Mouse (Mus musculus): ENCODE data around the gene Gsta3. TPM values are rescaled to one million over a fixed set of nuclear protein-coding genes. Genes with fewer than 3 reads are reported as not detected.

Gene Gsta3
- polyA plus RNA-seq, 1 experiment from 2014 or later, result 0.40 TPM

GRCm38 (mm10) chr1:21241096-21241495 lies 707 bp downstream of the Gsta3 start:
- DNase-seq (ENCODE audit: extremely low spot score, low spot score), result no peak
- Histone ChIP-seq H3K27me3 (ENCODE audit: poor library complexity, severe bottlenecking) (no peaks in the 10 kb centered on the region), H3K4me3 (no peak overlapping the region), H3K36me3 (replicated peaks) (no peaks in the 10 kb centered on the region), H3K9me3 (no peaks in the 10 kb centered on the region), H3K4me1 (no peaks in the 10 kb centered on the region), H3K27ac (no peak overlapping the region)
- 82% methylated on average over 1 of the region's 1 CpGs for WGBS

- H3K27ac ChIP-seq, result no peak overlapping the region
- H3K4me1 ChIP-seq, result no peaks in the 10 kb centered on the region
- 79% methylated on average over 4 of the region's 4 CpGs for WGBS
- H3K36me3 ChIP-seq (replicated peaks), result no peaks in the 10 kb centered on the region
- no peaks in the 10 kb centered on the region for H3K9me3 ChIP-seq
- no peaks in the 10 kb centered on the region for H3K27me3 ChIP-seq (ENCODE audit: poor library complexity, severe bottlenecking)
- H3K4me3 ChIP-seq, result no peak overlapping the region
- no peak for DNase-seq (ENCODE audit: extremely low spot score, low spot score)
Measured at GRCm38 (mm10) chr1:21244290-21244960, 4.0 kb downstream of the Gsta3 start.

GRCm38 (mm10) chr1:21246136-21246535 lies 5.7 kb downstream of the Gsta3 start:
- Histone ChIP-seq H3K27ac (no peak overlapping the region), H3K4me1 (no peaks in the 10 kb centered on the region), H3K36me3 (replicated peaks) (no peaks in the 10 kb centered on the region), H3K27me3 (ENCODE audit: poor library complexity, severe bottlenecking) (no peaks in the 10 kb centered on the region), H3K4me3 (no peak overlapping the region), H3K9me3 (no peaks in the 10 kb centered on the region)
- DNase-seq (ENCODE audit: extremely low spot score, low spot score), result no peak
- 88% methylated on average over 3 of the region's 3 CpGs for WGBS

- Histone ChIP-seq H3K4me1 (0 out of 2 replicates have a peak, but pooled peaks cover 9% of the 10 kb centered on the region), H3K36me3 (replicated peaks) (no peaks in the 10 kb centered on the region), H3K4me3 (no peak overlapping the region), H3K9me3 (no peaks in the 10 kb centered on the region), H3K27ac (no peak overlapping the region), H3K27me3 (ENCODE audit: poor library complexity, severe bottlenecking) (no peaks in the 10 kb centered on the region)
- DNase-seq (ENCODE audit: extremely low spot score, low spot score), result no peak
Measured at GRCm38 (mm10) chr1:21247896-21248295, 7.5 kb downstream of the Gsta3 start.

- no peak for DNase-seq (ENCODE audit: extremely low spot score, low spot score)
- Histone ChIP-seq H3K27ac (no peak overlapping the region), H3K27me3 (ENCODE audit: poor library complexity, severe bottlenecking) (no peaks in the 10 kb centered on the region), H3K36me3 (replicated peaks) (no peaks in the 10 kb centered on the region), H3K4me3 (no peak overlapping the region), H3K4me1 (0 out of 2 replicates have a peak, but pooled peaks cover 9% of the 10 kb centered on the region), H3K9me3 (no peaks in the 10 kb centered on the region)
- 89% methylated on average over 9 of the region's 9 CpGs for WGBS
Measured at GRCm38 (mm10) chr1:21248560-21249390, 8.4 kb downstream of the Gsta3 start.

GRCm38 (mm10) chr1:21251661-21252060 lies 11.3 kb downstream of the Gsta3 start:
- no peaks in the 10 kb centered on the region for H3K36me3 ChIP-seq (replicated peaks)
- H3K27ac ChIP-seq, result no peak overlapping the region
- no peak overlapping the region for H3K4me3 ChIP-seq
- WGBS, result 76% methylated on average over 6 of the region's 6 CpGs
- peaks cover 14% of the 10 kb centered on the region; the same call in 1 of the 2 replicates for H3K4me1 ChIP-seq
- H3K27me3 ChIP-seq (ENCODE audit: poor library complexity, severe bottlenecking), result no peaks in the 10 kb centered on the region
- no peak for DNase-seq (ENCODE audit: extremely low spot score, low spot score)
- H3K9me3 ChIP-seq, result no peaks in the 10 kb centered on the region

GRCm38 (mm10) chr1:21252566-21253302 lies 12.3 kb downstream of the Gsta3 start:
- peaks cover 14% of the 10 kb centered on the region; the same call in 1 of the 2 replicates for H3K4me1 ChIP-seq
- H3K9me3 ChIP-seq, result no peaks in the 10 kb centered on the region
- H3K27ac ChIP-seq, result no peak overlapping the region
- no peaks in the 10 kb centered on the region for H3K27me3 ChIP-seq (ENCODE audit: poor library complexity, severe bottlenecking)
- H3K4me3 ChIP-seq, result no peak overlapping the region
- H3K36me3 ChIP-seq (replicated peaks), result no peaks in the 10 kb centered on the region
- no peak for DNase-seq (ENCODE audit: extremely low spot score, low spot score)
- WGBS, result 86% methylated on average over 10 of the region's 10 CpGs

- Histone ChIP-seq H3K27me3 (ENCODE audit: poor library complexity, severe bottlenecking) (no peaks in the 10 kb centered on the region), H3K4me3 (no peak overlapping the region), H3K27ac (no peak overlapping the region), H3K4me1 (peaks cover 14% of the 10 kb centered on the region; the same call in 1 of the 2 replicates), H3K36me3 (replicated peaks) (no peaks in the 10 kb centered on the region), H3K9me3 (no peaks in the 10 kb centered on the region)
- 92% methylated on average over 1 of the region's 1 CpGs for WGBS
- no peak for DNase-seq (ENCODE audit: extremely low spot score, low spot score)
Measured at GRCm38 (mm10) chr1:21253303-21253650, 12.9 kb downstream of the Gsta3 start.

GRCm38 (mm10) chr1:21253856-21254255 lies 13.5 kb downstream of the Gsta3 start:
- Histone ChIP-seq H3K27me3 (ENCODE audit: poor library complexity, severe bottlenecking) (no peaks in the 10 kb centered on the region), H3K9me3 (no peaks in the 10 kb centered on the region), H3K4me3 (no peak overlapping the region), H3K27ac (no peak overlapping the region), H3K36me3 (replicated peaks) (no peaks in the 10 kb centered on the region), H3K4me1 (peaks cover 14% of the 10 kb centered on the region; the same call in 1 of the 2 replicates)
- 73% methylated on average over 4 of the region's 4 CpGs for WGBS
- no peak for DNase-seq (ENCODE audit: extremely low spot score, low spot score)

GRCm38 (mm10) chr1:21255625-21256345 lies 15.4 kb downstream of the Gsta3 start:
- Histone ChIP-seq H3K4me3 (no peak overlapping the region), H3K4me1 (peaks cover 14% of the 10 kb centered on the region; the same call in 1 of the 2 replicates), H3K36me3 (replicated peaks) (no peaks in the 10 kb centered on the region), H3K9me3 (no peaks in the 10 kb centered on the region), H3K27me3 (ENCODE audit: poor library complexity, severe bottlenecking) (no peaks in the 10 kb centered on the region), H3K27ac (no peak overlapping the region)
- DNase-seq (ENCODE audit: extremely low spot score, low spot score), result no peak
- WGBS, result 89% methylated on average over 7 of the region's 7 CpGs

- H3K27ac ChIP-seq, result no peak overlapping the region
- 62% methylated on average over 3 of the region's 3 CpGs for WGBS
- no peak for DNase-seq (ENCODE audit: extremely low spot score, low spot score)
- peaks cover 14% of the 10 kb centered on the region; the same call in 1 of the 2 replicates for H3K4me1 ChIP-seq
- H3K9me3 ChIP-seq, result no peaks in the 10 kb centered on the region
- no peak overlapping the region for H3K4me3 ChIP-seq
- no peaks in the 10 kb centered on the region for H3K36me3 ChIP-seq (replicated peaks)
- H3K27me3 ChIP-seq (ENCODE audit: poor library complexity, severe bottlenecking), result no peaks in the 10 kb centered on the region
Measured at GRCm38 (mm10) chr1:21256391-21256790, 16.0 kb downstream of the Gsta3 start.

GRCm38 (mm10) chr1:21256871-21257270 lies 16.5 kb downstream of the Gsta3 start:
- Histone ChIP-seq H3K27me3 (ENCODE audit: poor library complexity, severe bottlenecking) (no peaks in the 10 kb centered on the region), H3K36me3 (replicated peaks) (no peaks in the 10 kb centered on the region), H3K4me3 (no peak overlapping the region), H3K9me3 (no peaks in the 10 kb centered on the region), H3K27ac (no peak overlapping the region), H3K4me1 (peaks cover 10% of the 10 kb centered on the region; the same call in 1 of the 2 replicates)
- 80% methylated on average over 5 of the region's 5 CpGs for WGBS
- no peak for DNase-seq (ENCODE audit: extremely low spot score, low spot score)
